ENCODE assay signal across 21 mouse cellular contexts in genomic region chr2:152944013-152944412, GRCm38 (mm10). TPM values are rescaled to one million over a fixed set of nuclear protein-coding genes. Genes with fewer than 3 reads are reported as not detected.
DNase-seq lines count a peak whose midpoint lies in the region; ATAC-seq lines count a peak whose summit lies in the region.
"Had no signal": no experiment of that assay in that cellular context is flagged by ENCODE, and none has a peak within 500 bp of the region (broad histone marks: within the 10 kb centered on the region; RNA-seq: fewer than 3 reads in every experiment).

No protein-coding gene starts in this region.

- no peak overlapping the region for H3K27ac ChIP-seq in limb, embryonic 11.5 days (replicated peaks; ENCODE audit: low read depth, low read length)
- H3K27ac ChIP-seq in limb, embryonic 10.5 days, result no peak overlapping the region
- H3K27ac ChIP-seq: embryonic facial prominence, embryonic 12.5 days; forebrain, embryonic 13.5 days; forebrain, embryonic 15.5 days had no signal

- peaks cover 11% of the 10 kb centered on the region; the same call in 1 of the 2 replicates for H3K4me1 ChIP-seq in limb, embryonic 11.5 days (ENCODE audit: control insufficient read depth, insufficient read depth, low read length)
- peaks cover 23% of the 10 kb centered on the region for H3K4me1 ChIP-seq in limb, embryonic 10.5 days

- no peak overlapping the region for H3K4me3 ChIP-seq in limb, embryonic 11.5 days (ENCODE audit: low read depth, low read length)
- no peak overlapping the region for H3K4me3 ChIP-seq in limb, embryonic 10.5 days

- no peak overlapping the region for H3K9ac ChIP-seq in limb, embryonic 11.5 days (ENCODE audit: low read length)

- no peaks in the 10 kb centered on the region for H3K36me3 ChIP-seq in limb, embryonic 11.5 days (ENCODE audit: control insufficient read depth, insufficient read depth, low read length)
- H3K36me3 ChIP-seq in limb, embryonic 10.5 days, result no peaks in the 10 kb centered on the region
- H3K36me3 ChIP-seq: embryonic facial prominence, embryonic 12.5 days; forebrain, embryonic 15.5 days had no signal

- WGBS in limb, embryonic 11.5 days, result 60% methylated on average over 9 of the region's 9 CpGs
- WGBS in limb, embryonic 10.5 days, result 59% methylated on average over 9 of the region's 9 CpGs

- H3K4me2 ChIP-seq in limb, embryonic 11.5 days (ENCODE audit: low read depth, severe bottlenecking), result no peak overlapping the region

- peaks cover 48% of the 10 kb centered on the region for H3K27me3 ChIP-seq in limb, embryonic 11.5 days (ENCODE audit: control insufficient read depth, insufficient read depth, low read length)
- H3K27me3 ChIP-seq in limb, embryonic 10.5 days (ENCODE audit: low read depth, poor library complexity, severe bottlenecking), result peaks cover 98% of the 10 kb centered on the region

- peak; percentile 21 for DNase-seq in limb, embryonic 11.5 days (ENCODE audit: low spot score)
- DNase-seq in limb, embryonic 10.5 days (ENCODE audit: low spot score), result no peak
- DNase-seq in testis, postnatal 10 days (ENCODE audit: low spot score), result peak; percentile 41
- DNase-seq in testis, postnatal 14 days (ENCODE audit: low spot score), result no peak
- DNase-seq in layer of hippocampus, postnatal 25 days (ENCODE audit: extremely low spot score in 1 of 2, low spot score in 1 of 2), result no peak
- DNase-seq: adrenal gland, adult 2 months; adrenal gland, postnatal 10 days; adrenal gland, postnatal 25 days; cerebellum, adult 11 months; cerebellum, adult 18-20 months; cerebellum, adult 8-10 months; cerebellum, postnatal 36 days; embryo, embryonic 11 days had no signal

- ATAC-seq in limb, embryonic 11.5 days (ENCODE audit: insufficient number of reproducible peaks, low FRiP score, low TSS enrichment, low read depth), result no peak
- ATAC-seq: forebrain, embryonic 15.5 days had no signal

- no peaks in the 10 kb centered on the region for H3K9me3 ChIP-seq in limb, embryonic 11.5 days (ENCODE audit: control insufficient read depth, low read length)
- no peaks in the 10 kb centered on the region for H3K9me3 ChIP-seq in limb, embryonic 10.5 days (replicated peaks)
- H3K9me3 ChIP-seq: embryonic facial prominence, embryonic 12.5 days; forebrain, embryonic 13.5 days; forebrain, embryonic 15.5 days had no signal

RNA-seq across cellular contexts. Expression of gene Dusp15, which starts 7.5 kb away (rescaled TPM):
- 0.37 and 1.0 TPM in 2 replicates for polyA plus RNA-seq in limb, embryonic 11.5 days (2014; fragmentation: Nextera tagmentation; extraction: Ambion mirVana)
- 0.58 and 0.68 TPM in 2 replicates for polyA plus RNA-seq in limb, embryonic 10.5 days (2016; fragmentation: Nextera tagmentation; extraction: Ambion mirVana)
- 10 to 100 TPM; 14.5 to 17.1 TPM for total RNA-seq in layer of hippocampus, postnatal 25 days (2021)
- total RNA-seq: common myeloid progenitor, adult 5-6 weeks; MEL had no signal

RNA-seq across cellular contexts. Expression of gene Foxs1, which starts 11.0 kb away (rescaled TPM):
- 0.29 and 0.38 TPM in 2 replicates for polyA plus RNA-seq in limb, embryonic 11.5 days (2014; fragmentation: Nextera tagmentation; extraction: Ambion mirVana)
- 0.26 and 0.64 TPM in 2 replicates for polyA plus RNA-seq in limb, embryonic 10.5 days (2016; fragmentation: Nextera tagmentation; extraction: Ambion mirVana)
- 1 to 10 TPM in 1 of 2 experiments, under 1 TPM in 1; 0.56 to 1.0 TPM for total RNA-seq in layer of hippocampus, postnatal 25 days (2021)
- total RNA-seq: common myeloid progenitor, adult 5-6 weeks; MEL had no signal

RNA-seq across cellular contexts. Expression of gene Ttll9, which starts 18.3 kb away (rescaled TPM):
- polyA plus RNA-seq in limb, embryonic 11.5 days (2014; fragmentation: Nextera tagmentation; extraction: Ambion mirVana), result 0.35 and 0.62 TPM in 2 replicates
- 0.53 and 1.7 TPM in 2 replicates for polyA plus RNA-seq in limb, embryonic 10.5 days (2016; fragmentation: Nextera tagmentation; extraction: Ambion mirVana)
- total RNA-seq in layer of hippocampus, postnatal 25 days (2021), result 1 to 10 TPM in 1 of 2 experiments, under 1 TPM in 1; 0.94 to 1.3 TPM
- total RNA-seq: adrenal gland, postnatal 25 days had no signal

RNA-seq across cellular contexts. Expression of gene Mylk2, which starts 32.9 kb away (rescaled TPM):
- not detected in 2 replicates for polyA plus RNA-seq in limb, embryonic 11.5 days (2014; fragmentation: Nextera tagmentation; extraction: Ambion mirVana)
- polyA plus RNA-seq in limb, embryonic 10.5 days (2016; fragmentation: Nextera tagmentation; extraction: Ambion mirVana), result not detected in 2 replicates
- not detected for total RNA-seq in layer of hippocampus, postnatal 25 days (2021)
- total RNA-seq: adrenal gland, adult 2 months; adrenal gland, postnatal 25 days; common myeloid progenitor, adult 5-6 weeks; MEL had no signal
- polyA plus RNA-seq: adrenal gland, adult 2 months; brain, embryonic 14.5 days; forebrain, embryonic 11.5 days; forebrain, embryonic 13.5 days; forebrain, embryonic 15.5 days; forebrain, postnatal 0 days had no signal

Comparison
In these comparisons a context has a peak if more than half of its experiments do, and no peak if none do; other contexts are left out.
1. DNase-seq: peak in limb, embryonic 11.5 days (single experiment) and testis, postnatal 10 days (single experiment); none in limb, embryonic 10.5 days (single experiment), testis, postnatal 14 days (single experiment) and layer of hippocampus, postnatal 25 days (0 of 2).